Comparison of ENCODE assay signal across 8 mouse cellular contexts in genomic region chr19:41086700-41087099, GRCm38 (mm10). TPM values are rescaled to one million over a fixed set of nuclear protein-coding genes. Genes with fewer than 3 reads are reported as not detected.
DNase-seq lines count a peak whose midpoint lies in the region; ATAC-seq and TF ChIP-seq lines count a peak whose summit lies in the region.

No protein-coding gene starts in this region.

- H3K36me3 ChIP-seq in intestine, embryonic 14.5 days (ENCODE audit: control insufficient read depth, insufficient read depth, low read length): no peaks in the 10 kb centered on the region
- no peaks in the 10 kb centered on the region for H3K36me3 ChIP-seq in midbrain, embryonic 12.5 days
- no peaks in the 10 kb centered on the region for H3K36me3 ChIP-seq in small intestine, adult 2 months (ENCODE audit: control insufficient read depth, insufficient read depth, low read length)

- ATAC-seq in intestine, embryonic 14.5 days (replicated peaks; ENCODE audit: low FRiP score, low TSS enrichment, low read depth): 0 out of 2 replicates have a peak, but pooled peaks have one; percentile 32
- peak; percentile 53; the same call in 1 of the 2 replicates for ATAC-seq in midbrain, embryonic 12.5 days (ENCODE audit: low FRiP score, low read depth)

- H3K27ac ChIP-seq in intestine, embryonic 14.5 days (ENCODE audit: low read depth): no peak overlapping the region
- no peak overlapping the region for H3K27ac ChIP-seq in midbrain, embryonic 12.5 days (replicated peaks)
- no peak overlapping the region for H3K27ac ChIP-seq in small intestine, adult 2 months (ENCODE audit: insufficient read depth, low read depth, low read length)

- H3K4me1 ChIP-seq in intestine, embryonic 14.5 days (replicated peaks; ENCODE audit: control insufficient read depth, insufficient read depth, low read length): no peaks in the 10 kb centered on the region
- H3K4me1 ChIP-seq in midbrain, embryonic 12.5 days: peaks cover 6% of the 10 kb centered on the region
- H3K4me1 ChIP-seq in small intestine, adult 2 months (ENCODE audit: control insufficient read depth, insufficient read depth, insufficient read length, low read length): no peaks in the 10 kb centered on the region

- TF ChIP-seq POLR2A in small intestine, adult 2 months (IDR thresholded peaks at IDR 0.05; ENCODE audit: low read depth, low read length): no peak

- H3K9me3 ChIP-seq in intestine, embryonic 14.5 days (ENCODE audit: control insufficient read depth, low read length): no peaks in the 10 kb centered on the region
- H3K9me3 ChIP-seq in midbrain, embryonic 12.5 days: no peaks in the 10 kb centered on the region

- no peak overlapping the region for H3K4me2 ChIP-seq in intestine, embryonic 14.5 days (ENCODE audit: low read length)
- no peak overlapping the region for H3K4me2 ChIP-seq in midbrain, embryonic 12.5 days (replicated peaks)

- 10% methylated on average over 2 of the region's 2 CpGs for WGBS in intestine, embryonic 14.5 days
- WGBS in midbrain, embryonic 12.5 days: 10% methylated on average over 2 of the region's 2 CpGs
- 0% methylated on average over 2 of the region's 2 CpGs for WGBS in small intestine, adult 2 months

- peak; percentile 24 for DNase-seq in ovary, postnatal 10 days (ENCODE audit: low spot score)
- no peak for DNase-seq in ovary, adult 18-20 months (ENCODE audit: low spot score)
- DNase-seq in cerebellum, postnatal 36 days: peak; percentile 75 to 88
- DNase-seq in gastrocnemius, adult 8-10 months (ENCODE audit: low spot score in 2 of 2): peak; percentile 43
- peak; percentile 78 for DNase-seq in intestine, embryonic 14.5 days (ENCODE audit: low spot score)
- DNase-seq in left cerebral cortex, adult 9 months (ENCODE audit: low spot score in 2 of 2): peak; percentile 35 to 90

- no peak overlapping the region for H3K4me3 ChIP-seq in intestine, embryonic 14.5 days (ENCODE audit: low read depth, low read length)
- H3K4me3 ChIP-seq in midbrain, embryonic 12.5 days: no peak overlapping the region
- no peak overlapping the region for H3K4me3 ChIP-seq in small intestine, adult 2 months (ENCODE audit: low read depth, low read length)

- H3K27me3 ChIP-seq in intestine, embryonic 14.5 days (replicated peaks; ENCODE audit: control insufficient read depth, insufficient read depth, low read length): peaks cover 14% of the 10 kb centered on the region; the same call in 1 of the 2 replicates
- peaks cover 66% of the 10 kb centered on the region for H3K27me3 ChIP-seq in midbrain, embryonic 12.5 days
- 0 out of 2 replicates have a peak, but pooled peaks cover 2% of the 10 kb centered on the region for H3K27me3 ChIP-seq in small intestine, adult 2 months (ENCODE audit: control insufficient read depth, insufficient read depth, low read length)

- TF ChIP-seq CTCF in small intestine, adult 2 months (IDR thresholded peaks at IDR 0.05; ENCODE audit: extremely low read depth, insufficient read length, insufficient replicate concordance, low read depth, low read length): peak; percentile 47; the same call in 1 of the 2 replicates

- H3K9ac ChIP-seq in intestine, embryonic 14.5 days (ENCODE audit: low read length): no peak overlapping the region
- no peak overlapping the region for H3K9ac ChIP-seq in midbrain, embryonic 12.5 days (replicated peaks)

RNA-seq across cellular contexts. Expression of gene Opalin, which starts 9.8 kb away (rescaled TPM):
- not detected for total RNA-seq in gastrocnemius, adult 8-10 months (2022)
- not detected in 2 replicates for polyA plus RNA-seq in intestine, embryonic 14.5 days (2014; fragmentation: Nextera tagmentation; extraction: Ambion mirVana)
- not detected in 2 replicates for polyA plus RNA-seq in midbrain, embryonic 12.5 days (2016; fragmentation: Nextera tagmentation; extraction: Ambion mirVana)
- not detected in 2 replicates for polyA plus RNA-seq in small intestine, adult 2 months (2012; rRNA removed)

RNA-seq across cellular contexts. Expression of gene Dntt, which starts 57.6 kb away (rescaled TPM):
- total RNA-seq in gastrocnemius, adult 8-10 months (2022): under 1 TPM in 2 of 4 experiments, not detected in 2; 0.13 to 0.16 TPM
- polyA plus RNA-seq in intestine, embryonic 14.5 days (2014; fragmentation: Nextera tagmentation; extraction: Ambion mirVana): not detected in 2 replicates
- 0.09 and 0.26 TPM in 2 replicates for polyA plus RNA-seq in midbrain, embryonic 12.5 days (2016; fragmentation: Nextera tagmentation; extraction: Ambion mirVana)
- polyA plus RNA-seq in small intestine, adult 2 months (2012; rRNA removed): not detected in 2 replicates
